Mouse (Mus musculus): ENCODE measurements around the gene Egfr. TPM values are rescaled to one million over a fixed set of nuclear protein-coding genes. Genes with fewer than 3 reads are reported as not detected.

Gene Egfr
- polyA plus RNA-seq, 1 experiment from 2014 or later, result 2.5 TPM

GRCm38 (mm10) chr11:16766038-16766815, 14.2 kb downstream of the Egfr start:
- H3K4me3 ChIP-seq (ENCODE audit: control insufficient read depth in 1 of 2, insufficient read depth in 1 of 2, low read depth in 1 of 2, low read length in 2 of 2), result no peak overlapping the region
- no peaks in the 10 kb centered on the region for H3K27me3 ChIP-seq (ENCODE audit: control insufficient read depth, insufficient read depth, low read length)
- no peaks in the 10 kb centered on the region for H3K36me3 ChIP-seq (ENCODE audit: control insufficient read depth, insufficient read depth, low read length)
- no peak overlapping the region for H3K4me2 ChIP-seq (ENCODE audit: low read length)
- no peak overlapping the region for H3K9ac ChIP-seq (ENCODE audit: low read length)
- 71% methylated on average over 9 of the region's 9 CpGs for WGBS
- no peak for ATAC-seq (ENCODE audit: insufficient number of reproducible peaks, insufficient read depth, low FRiP score, low read depth)
- H3K27ac ChIP-seq (replicated peaks in 1 of 2; ENCODE audit: control insufficient read depth in 1 of 2, insufficient read depth in 1 of 2, low read depth in 2 of 2, low read length in 2 of 2), result no peak overlapping the region
- no peaks in the 10 kb centered on the region for H3K9me3 ChIP-seq (ENCODE audit: control insufficient read depth, low read length)
- peaks cover 3% of the 10 kb centered on the region in 2 experiments; a peak in 2 of 4 replicates for H3K4me1 ChIP-seq (ENCODE audit: control insufficient read depth in 2 of 2, insufficient read depth in 2 of 2, low read length in 2 of 2)

GRCm38 (mm10) chr11:16767984-16768383, 16.0 kb downstream of the Egfr start:
- Histone ChIP-seq H3K4me3 (ENCODE audit: control insufficient read depth in 1 of 2, insufficient read depth in 1 of 2, low read depth in 1 of 2, low read length in 2 of 2) (no peak overlapping the region), H3K9ac (ENCODE audit: low read length) (no peak overlapping the region), H3K9me3 (ENCODE audit: control insufficient read depth, low read length) (no peaks in the 10 kb centered on the region), H3K36me3 (ENCODE audit: control insufficient read depth, insufficient read depth, low read length) (no peaks in the 10 kb centered on the region), H3K27me3 (ENCODE audit: control insufficient read depth, insufficient read depth, low read length) (no peaks in the 10 kb centered on the region), H3K4me2 (ENCODE audit: low read length) (no peak overlapping the region), H3K27ac (replicated peaks in 1 of 2; ENCODE audit: control insufficient read depth in 1 of 2, insufficient read depth in 1 of 2, low read depth in 2 of 2, low read length in 2 of 2) (no peak overlapping the region), H3K4me1 (ENCODE audit: control insufficient read depth in 2 of 2, insufficient read depth in 2 of 2, low read length in 2 of 2) (peaks cover 3% of the 10 kb centered on the region in 2 experiments; a peak in 2 of 4 replicates)
- WGBS, result 76% methylated on average over 2 of the region's 2 CpGs
- no peak for ATAC-seq (ENCODE audit: insufficient number of reproducible peaks, insufficient read depth, low FRiP score, low read depth)

- Histone ChIP-seq H3K4me1 (ENCODE audit: control insufficient read depth in 2 of 2, insufficient read depth in 2 of 2, low read length in 2 of 2) (peaks cover 3% of the 10 kb centered on the region in 2 experiments; a peak in 2 of 4 replicates), H3K4me2 (ENCODE audit: low read length) (no peak overlapping the region), H3K9ac (ENCODE audit: low read length) (no peak overlapping the region), H3K27me3 (ENCODE audit: control insufficient read depth, insufficient read depth, low read length) (no peaks in the 10 kb centered on the region), H3K9me3 (ENCODE audit: control insufficient read depth, low read length) (no peaks in the 10 kb centered on the region), H3K27ac (replicated peaks in 1 of 2; ENCODE audit: control insufficient read depth in 1 of 2, insufficient read depth in 1 of 2, low read depth in 2 of 2, low read length in 2 of 2) (no peak overlapping the region), H3K36me3 (ENCODE audit: control insufficient read depth, insufficient read depth, low read length) (no peaks in the 10 kb centered on the region), H3K4me3 (ENCODE audit: control insufficient read depth in 1 of 2, insufficient read depth in 1 of 2, low read depth in 1 of 2, low read length in 2 of 2) (no peak overlapping the region)
- no peak for ATAC-seq (ENCODE audit: insufficient number of reproducible peaks, insufficient read depth, low FRiP score, low read depth)
- 81% methylated on average over 4 of the region's 4 CpGs for WGBS
Measured at GRCm38 (mm10) chr11:16769276-16769675, 17.3 kb downstream of the Egfr start.

- 51% methylated on average over 3 of the region's 3 CpGs for WGBS
- H3K9ac ChIP-seq (ENCODE audit: low read length), result no peak overlapping the region
- ATAC-seq (ENCODE audit: insufficient number of reproducible peaks, insufficient read depth, low FRiP score, low read depth), result no peak
- H3K36me3 ChIP-seq (ENCODE audit: control insufficient read depth, insufficient read depth, low read length), result no peaks in the 10 kb centered on the region
- no peak overlapping the region for H3K4me2 ChIP-seq (ENCODE audit: low read length)
- peaks cover 3% of the 10 kb centered on the region in 2 experiments; a peak in 2 of 4 replicates for H3K4me1 ChIP-seq (ENCODE audit: control insufficient read depth in 2 of 2, insufficient read depth in 2 of 2, low read length in 2 of 2)
- H3K9me3 ChIP-seq (ENCODE audit: control insufficient read depth, low read length), result no peaks in the 10 kb centered on the region
- no peaks in the 10 kb centered on the region for H3K27me3 ChIP-seq (ENCODE audit: control insufficient read depth, insufficient read depth, low read length)
- no peak overlapping the region for H3K4me3 ChIP-seq (ENCODE audit: control insufficient read depth in 1 of 2, insufficient read depth in 1 of 2, low read depth in 1 of 2, low read length in 2 of 2)
- H3K27ac ChIP-seq (replicated peaks in 1 of 2; ENCODE audit: control insufficient read depth in 1 of 2, insufficient read depth in 1 of 2, low read depth in 2 of 2, low read length in 2 of 2), result no peak overlapping the region
Measured at GRCm38 (mm10) chr11:16769709-16770303, 17.8 kb downstream of the Egfr start.

- Histone ChIP-seq H3K27me3 (ENCODE audit: control insufficient read depth, insufficient read depth, low read length) (no peaks in the 10 kb centered on the region), H3K4me2 (ENCODE audit: low read length) (no peak overlapping the region), H3K27ac (replicated peaks in 1 of 2; ENCODE audit: control insufficient read depth in 1 of 2, insufficient read depth in 1 of 2, low read depth in 2 of 2, low read length in 2 of 2) (no peak overlapping the region; a peak in 1 of 4 replicates), H3K9ac (ENCODE audit: low read length) (no peak overlapping the region), H3K9me3 (ENCODE audit: control insufficient read depth, low read length) (no peaks in the 10 kb centered on the region), H3K4me3 (ENCODE audit: control insufficient read depth in 1 of 2, insufficient read depth in 1 of 2, low read depth in 1 of 2, low read length in 2 of 2) (no peak overlapping the region), H3K36me3 (ENCODE audit: control insufficient read depth, insufficient read depth, low read length) (no peaks in the 10 kb centered on the region), H3K4me1 (ENCODE audit: control insufficient read depth in 2 of 2, insufficient read depth in 2 of 2, low read length in 2 of 2) (peaks cover 3% of the 10 kb centered on the region in 2 experiments; a peak in 2 of 4 replicates)
- WGBS, result 57% methylated on average over 4 of the region's 4 CpGs
- ATAC-seq (ENCODE audit: insufficient number of reproducible peaks, insufficient read depth, low FRiP score, low read depth), result no peak
Measured at GRCm38 (mm10) chr11:16770966-16771365, 19.0 kb downstream of the Egfr start.

GRCm38 (mm10) chr11:16772717-16773116, 20.7 kb downstream of the Egfr start:
- 9% methylated on average over 4 of the region's 4 CpGs for WGBS
- Histone ChIP-seq H3K36me3 (ENCODE audit: control insufficient read depth, insufficient read depth, low read length) (no peaks in the 10 kb centered on the region), H3K4me3 (ENCODE audit: control insufficient read depth in 1 of 2, insufficient read depth in 1 of 2, low read depth in 1 of 2, low read length in 2 of 2) (no peak overlapping the region), H3K9ac (ENCODE audit: low read length) (no peak overlapping the region), H3K27me3 (ENCODE audit: control insufficient read depth, insufficient read depth, low read length) (no peaks in the 10 kb centered on the region), H3K9me3 (ENCODE audit: control insufficient read depth, low read length) (no peaks in the 10 kb centered on the region), H3K27ac (replicated peaks in 1 of 2; ENCODE audit: control insufficient read depth in 1 of 2, insufficient read depth in 1 of 2, low read depth in 2 of 2, low read length in 2 of 2) (no peak overlapping the region), H3K4me2 (ENCODE audit: low read length) (no peak overlapping the region), H3K4me1 (ENCODE audit: control insufficient read depth in 2 of 2, insufficient read depth in 2 of 2, low read length in 2 of 2) (peaks cover 3% of the 10 kb centered on the region in 2 experiments; a peak in 2 of 4 replicates)
- no peak for ATAC-seq (ENCODE audit: insufficient number of reproducible peaks, insufficient read depth, low FRiP score, low read depth)

GRCm38 (mm10) chr11:16776967-16777366, 25.0 kb downstream of the Egfr start:
- H3K4me2 ChIP-seq (ENCODE audit: low read length), result no peak overlapping the region
- H3K4me1 ChIP-seq (ENCODE audit: control insufficient read depth in 2 of 2, insufficient read depth in 2 of 2, low read length in 2 of 2), result no peaks in the 10 kb centered on the region; a peak in 1 of 4 replicates
- no peaks in the 10 kb centered on the region for H3K36me3 ChIP-seq (ENCODE audit: control insufficient read depth, insufficient read depth, low read length)
- no peaks in the 10 kb centered on the region for H3K9me3 ChIP-seq (ENCODE audit: control insufficient read depth, low read length)
- no peak overlapping the region for H3K4me3 ChIP-seq (ENCODE audit: control insufficient read depth in 1 of 2, insufficient read depth in 1 of 2, low read depth in 1 of 2, low read length in 2 of 2)
- no peak for ATAC-seq (ENCODE audit: insufficient number of reproducible peaks, insufficient read depth, low FRiP score, low read depth)
- H3K27me3 ChIP-seq (ENCODE audit: control insufficient read depth, insufficient read depth, low read length), result no peaks in the 10 kb centered on the region
- 46% methylated on average over 2 of the region's 2 CpGs for WGBS
- no peak overlapping the region for H3K9ac ChIP-seq (ENCODE audit: low read length)
- H3K27ac ChIP-seq (replicated peaks in 1 of 2; ENCODE audit: control insufficient read depth in 1 of 2, insufficient read depth in 1 of 2, low read depth in 2 of 2, low read length in 2 of 2), result no peak overlapping the region
